Comparison of ENCODE assay signal across 10 mouse cellular contexts in the genomic region with DNA sequence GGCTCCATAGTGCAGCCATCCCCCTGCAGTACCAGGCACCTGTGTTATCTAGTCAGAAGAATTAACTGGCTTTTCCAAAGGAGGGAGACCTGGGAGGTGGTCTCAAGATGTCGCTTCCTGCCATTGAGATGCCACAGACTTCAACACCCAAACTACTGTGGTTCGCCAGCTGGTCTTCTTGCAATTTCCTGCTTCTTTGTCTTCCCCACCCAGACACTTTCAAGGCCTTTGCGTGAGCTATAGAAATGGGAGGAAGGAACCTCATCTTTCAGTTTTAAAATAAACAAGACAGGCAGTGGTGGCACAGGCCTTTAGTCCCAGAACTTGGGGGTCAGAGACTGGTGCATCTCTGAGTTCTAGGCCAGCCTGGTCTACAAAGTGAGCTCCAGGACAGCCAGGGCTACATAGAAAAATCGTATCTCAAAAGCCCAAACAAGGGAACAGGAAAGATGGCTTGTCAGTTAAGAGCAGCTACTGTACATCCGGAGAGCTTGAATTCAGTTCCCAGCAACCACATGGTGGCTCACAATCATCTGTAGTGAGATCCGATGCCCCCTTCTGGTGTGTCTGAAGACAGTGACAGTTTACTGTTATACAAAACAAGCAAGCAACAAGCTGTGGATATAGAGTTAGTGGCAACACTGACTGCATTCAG. TPM values are rescaled to one million over a fixed set of nuclear protein-coding genes. Genes with fewer than 3 reads are reported as not detected.
DNase-seq lines count a peak whose midpoint lies in the region; ATAC-seq and TF ChIP-seq lines count a peak whose summit lies in the region.
"Had no signal": no experiment of that assay in that cellular context is flagged by ENCODE, and none has a peak within 500 bp of the region (broad histone marks: within the 10 kb centered on the region; RNA-seq: fewer than 3 reads in every experiment).

No protein-coding gene starts in this region.

- WGBS in hindbrain, embryonic 10.5 days, result 84% methylated on average over 6 of the region's 6 CpGs
- 67% methylated on average over 6 of the region's 6 CpGs for WGBS in hindbrain, postnatal 0 days
- 75% methylated on average over 6 of the region's 6 CpGs for WGBS in intestine, postnatal 0 days

- no peak for DNase-seq in hindbrain, embryonic 10.5 days (ENCODE audit: low spot score)
- no peak for DNase-seq in hindbrain, postnatal 0 days (ENCODE audit: low spot score)
- no peak for DNase-seq in ES-E14 (ENCODE audit: low read depth, low spot score)
- DNase-seq in natural killer cell, adult 2 months (ENCODE audit: low spot score in 2 of 2), result peak; percentile 21 to 29
- DNase-seq in embryo, embryonic 9.5 days (ENCODE audit: extremely low spot score), result no peak
- DNase-seq in kidney, postnatal 25 days, result no peak

- peaks cover 62% of the 10 kb centered on the region for H3K36me3 ChIP-seq in hindbrain, embryonic 10.5 days
- peaks cover 22% of the 10 kb centered on the region for H3K36me3 ChIP-seq in hindbrain, postnatal 0 days (ENCODE audit: insufficient read depth, low read length)
- peaks cover 5% of the 10 kb centered on the region; the same call in 1 of the 2 replicates for H3K36me3 ChIP-seq in ES-E14 (ENCODE audit: control insufficient read depth, insufficient read depth, low read length, poor library complexity, severe bottlenecking)
- peaks cover 27% of the 10 kb centered on the region; the same call in 1 of the 2 replicates for H3K36me3 ChIP-seq in intestine, postnatal 0 days (ENCODE audit: control insufficient read depth, insufficient read depth)

- H3K4me3 ChIP-seq in hindbrain, embryonic 10.5 days, result peak overlapping the region; percentile 25; the same call in 1 of the 2 replicates
- no peak overlapping the region for H3K4me3 ChIP-seq in hindbrain, postnatal 0 days (ENCODE audit: low read length)
- H3K4me3 ChIP-seq in ES-E14 (ENCODE audit: insufficient read depth in 1 of 2, low read depth in 1 of 2, low read length in 2 of 2, poor library complexity in 1 of 2, severe bottlenecking in 1 of 2), result no peak overlapping the region; a peak in 1 of 4 replicates
- H3K4me3 ChIP-seq in intestine, postnatal 0 days (ENCODE audit: low read depth, low read length), result no peak overlapping the region

- no peak; the same call in 1 of the 2 replicates for TF ChIP-seq CTCF in hindbrain, postnatal 0 days (IDR thresholded peaks at IDR 0.05; ENCODE audit: low read depth)
- no peak for TF ChIP-seq CTCF in intestine, postnatal 0 days (IDR thresholded peaks at IDR 0.05; ENCODE audit: low read depth)

- peaks cover 76% of the 10 kb centered on the region for H3K4me1 ChIP-seq in hindbrain, embryonic 10.5 days (replicated peaks)
- peaks cover 16% of the 10 kb centered on the region; the same call in 1 of the 2 replicates for H3K4me1 ChIP-seq in hindbrain, postnatal 0 days (ENCODE audit: insufficient read depth, low read length)
- H3K4me1 ChIP-seq in ES-E14 (ENCODE audit: control insufficient read depth in 2 of 2, insufficient read depth in 2 of 2, low read length in 2 of 2, poor library complexity in 1 of 2), result peaks cover 6 to 33% of the 10 kb centered on the region in 2 experiments; a peak in 3 of 4 replicates
- 0 out of 2 replicates have a peak, but pooled peaks cover 4% of the 10 kb centered on the region for H3K4me1 ChIP-seq in intestine, postnatal 0 days (replicated peaks; ENCODE audit: control insufficient read depth, insufficient read depth, low read length)

- H3K27ac ChIP-seq in hindbrain, embryonic 10.5 days, result peak overlapping the region; percentile 94
- H3K27ac ChIP-seq in hindbrain, postnatal 0 days, result no peak overlapping the region
- H3K27ac ChIP-seq in ES-E14 (ENCODE audit: insufficient read depth, low read depth, low read length, poor library complexity, severe bottlenecking), result no peak overlapping the region; the same call in 1 of the 2 replicates
- no peak overlapping the region for H3K27ac ChIP-seq in intestine, postnatal 0 days (ENCODE audit: low read depth, low read length)

- no peaks in the 10 kb centered on the region for H3K27me3 ChIP-seq in hindbrain, embryonic 10.5 days (ENCODE audit: insufficient read depth, poor library complexity, severe bottlenecking)
- H3K27me3 ChIP-seq in hindbrain, postnatal 0 days (ENCODE audit: insufficient read depth, low read length), result no peaks in the 10 kb centered on the region
- H3K27me3 ChIP-seq in intestine, postnatal 0 days (replicated peaks; ENCODE audit: control insufficient read depth, insufficient read depth, low read length), result no peaks in the 10 kb centered on the region

- no peak overlapping the region for H3K9ac ChIP-seq in hindbrain, postnatal 0 days (replicated peaks; ENCODE audit: low read length)
- peak overlapping the region; percentile 50; the same call in 1 of the 2 replicates for H3K9ac ChIP-seq in ES-E14 (ENCODE audit: insufficient read depth, low read depth, low read length, poor library complexity, severe bottlenecking)
- no peak overlapping the region for H3K9ac ChIP-seq in intestine, postnatal 0 days (ENCODE audit: low read depth, low read length)

- H3K4me2 ChIP-seq in hindbrain, postnatal 0 days (ENCODE audit: low read depth, low read length), result no peak overlapping the region
- H3K4me2 ChIP-seq in intestine, postnatal 0 days (replicated peaks; ENCODE audit: low read depth), result no peak overlapping the region

- no peaks in the 10 kb centered on the region for H3K9me3 ChIP-seq in hindbrain, embryonic 10.5 days
- no peaks in the 10 kb centered on the region for H3K9me3 ChIP-seq in hindbrain, postnatal 0 days (ENCODE audit: low read length)
- H3K9me3 ChIP-seq in ES-E14 (ENCODE audit: control insufficient read depth, insufficient read depth, low read depth, low read length), result no peaks in the 10 kb centered on the region
- H3K9me3 ChIP-seq in intestine, postnatal 0 days (ENCODE audit: control insufficient read depth), result no peaks in the 10 kb centered on the region
- H3K9me3 ChIP-seq: G1E had no signal

- in situ Hi-C loops in ES-E14 (cut with MboI; ENCODE audit: low sequenced_read_pairs in 2 of 2, unreplicated experiment in 2 of 2), result no loop called here

- ATAC-seq in hindbrain, postnatal 0 days, result no peak
- 0 out of 2 replicates have a peak, but pooled peaks have one; percentile 8 for ATAC-seq in granulocyte monocyte progenitor cell, adult 5-6 weeks (replicated peaks; ENCODE audit: poor library complexity, severe bottlenecking)
- no peak for ATAC-seq in intestine, postnatal 0 days

TF ChIP-seq in ES-E14, 5 proteins besides CTCF, POLR2A, EP300 and RAD21 (continues in another document):
- TF ChIP-seq HCFC1 (IDR thresholded peaks at IDR 0.05; ENCODE audit: borderline replicate concordance, insufficient read depth, low read length), result no peak
- no peak for TF ChIP-seq ZNF384 (IDR thresholded peaks at IDR 0.05; ENCODE audit: low read depth, low read length)
- no peak for TF ChIP-seq MAFK (IDR thresholded peaks at IDR 0.05; ENCODE audit: insufficient read depth, low read depth, low read length)
- no peak for TF ChIP-seq ZC3H11A (IDR thresholded peaks at IDR 0.05; ENCODE audit: borderline replicate concordance, low read depth, low read length)

RNA-seq across cellular contexts. Expression of a gene that starts 4.8 kb away (rescaled TPM):
- 228 and 253 TPM in 2 replicates for polyA plus RNA-seq in hindbrain, embryonic 10.5 days (2016; fragmentation: Nextera tagmentation; extraction: Ambion mirVana)
- 138 and 204 TPM in 2 replicates for total RNA-seq in hindbrain, postnatal 0 days (2014; rRNA removed)
- polyA plus RNA-seq in hindbrain, postnatal 0 days (2015; fragmentation: Nextera tagmentation; extraction: Ambion mirVana), result 205 and 210 TPM in 2 replicates
- 79.5 and 89.3 TPM in 2 replicates for total RNA-seq in ES-E14 (2012; rRNA removed)
- total RNA-seq in granulocyte monocyte progenitor cell, adult 5-6 weeks (2014; fragmentation: Nextera tagmentation), result 73.3 and 77.9 TPM in 2 replicates
- 91.3 and 109 TPM in 2 replicates for total RNA-seq in granulocyte monocyte progenitor cell, adult 5-6 weeks (2017)
- 143 and 145 TPM in 2 replicates for polyA plus RNA-seq in intestine, postnatal 0 days (2015; fragmentation: Nextera tagmentation; extraction: Ambion mirVana)

RNA-seq across cellular contexts. Expression of a gene that starts 11.4 kb away (rescaled TPM):
- 878 and 961 TPM in 2 replicates for polyA plus RNA-seq in hindbrain, embryonic 10.5 days (2016; fragmentation: Nextera tagmentation; extraction: Ambion mirVana)
- 203 and 240 TPM in 2 replicates for total RNA-seq in hindbrain, postnatal 0 days (2014; rRNA removed)
- 1,097 and 1,122 TPM in 2 replicates for polyA plus RNA-seq in hindbrain, postnatal 0 days (2015; fragmentation: Nextera tagmentation; extraction: Ambion mirVana)
- total RNA-seq in ES-E14 (2012; rRNA removed), result 275 and 342 TPM in 2 replicates
- total RNA-seq in granulocyte monocyte progenitor cell, adult 5-6 weeks (2014; fragmentation: Nextera tagmentation), result 783 and 971 TPM in 2 replicates
- 804 and 885 TPM in 2 replicates for total RNA-seq in granulocyte monocyte progenitor cell, adult 5-6 weeks (2017)
- 1,235 and 1,272 TPM in 2 replicates for polyA plus RNA-seq in intestine, postnatal 0 days (2015; fragmentation: Nextera tagmentation; extraction: Ambion mirVana)

RNA-seq across cellular contexts. Expression of a gene that starts 11.5 kb away (rescaled TPM):
- polyA plus RNA-seq in hindbrain, embryonic 10.5 days (2016; fragmentation: Nextera tagmentation; extraction: Ambion mirVana), result 15.0 and 20.1 TPM in 2 replicates
- total RNA-seq in hindbrain, postnatal 0 days (2014; rRNA removed), result 19.0 and 21.0 TPM in 2 replicates
- 22.1 and 24.5 TPM in 2 replicates for polyA plus RNA-seq in hindbrain, postnatal 0 days (2015; fragmentation: Nextera tagmentation; extraction: Ambion mirVana)
- 14.0 and 19.5 TPM in 2 replicates for total RNA-seq in ES-E14 (2012; rRNA removed)
- 16.4 and 19.4 TPM in 2 replicates for total RNA-seq in granulocyte monocyte progenitor cell, adult 5-6 weeks (2014; fragmentation: Nextera tagmentation)
- 9.5 and 9.6 TPM in 2 replicates for total RNA-seq in granulocyte monocyte progenitor cell, adult 5-6 weeks (2017)
- 17.5 and 18.6 TPM in 2 replicates for polyA plus RNA-seq in intestine, postnatal 0 days (2015; fragmentation: Nextera tagmentation; extraction: Ambion mirVana)

RNA-seq across cellular contexts. Expression of a gene that starts 26.7 kb away (rescaled TPM):
- 16.1 and 21.4 TPM in 2 replicates for polyA plus RNA-seq in hindbrain, embryonic 10.5 days (2016; fragmentation: Nextera tagmentation; extraction: Ambion mirVana)
- total RNA-seq in hindbrain, postnatal 0 days (2014; rRNA removed), result 70.8 and 72.3 TPM in 2 replicates
- 17.7 and 18.8 TPM in 2 replicates for polyA plus RNA-seq in hindbrain, postnatal 0 days (2015; fragmentation: Nextera tagmentation; extraction: Ambion mirVana)
- total RNA-seq in ES-E14 (2012; rRNA removed), result 8.5 and 10.4 TPM in 2 replicates
- total RNA-seq in granulocyte monocyte progenitor cell, adult 5-6 weeks (2014; fragmentation: Nextera tagmentation), result 0.68 TPM in 1 of 2 replicates, not detected in the other
- 0.67 TPM in 1 of 2 replicates, not detected in the other for total RNA-seq in granulocyte monocyte progenitor cell, adult 5-6 weeks (2017)
- polyA plus RNA-seq in intestine, postnatal 0 days (2015; fragmentation: Nextera tagmentation; extraction: Ambion mirVana), result 3.5 and 3.9 TPM in 2 replicates
- polyA plus RNA-seq: G1E had no signal

RNA-seq across cellular contexts. Expression of a gene that starts 32.0 kb away (rescaled TPM):
- 0.08 and 0.16 TPM in 2 replicates for polyA plus RNA-seq in hindbrain, embryonic 10.5 days (2016; fragmentation: Nextera tagmentation; extraction: Ambion mirVana)
- not detected in 2 replicates for total RNA-seq in hindbrain, postnatal 0 days (2014; rRNA removed)
- polyA plus RNA-seq in hindbrain, postnatal 0 days (2015; fragmentation: Nextera tagmentation; extraction: Ambion mirVana), result 0.11 TPM in 1 of 2 replicates, not detected in the other
- total RNA-seq in ES-E14 (2012; rRNA removed), result 0.31 and 0.58 TPM in 2 replicates
- not detected in 2 replicates for total RNA-seq in granulocyte monocyte progenitor cell, adult 5-6 weeks (2014; fragmentation: Nextera tagmentation)
- total RNA-seq in granulocyte monocyte progenitor cell, adult 5-6 weeks (2017), result not detected in 2 replicates
- 0.64 and 1.1 TPM in 2 replicates for polyA plus RNA-seq in intestine, postnatal 0 days (2015; fragmentation: Nextera tagmentation; extraction: Ambion mirVana)
- total RNA-seq: G1E had no signal
- polyA plus RNA-seq: G1E; stomach, embryonic 14.5 days had no signal

Comparison
In these comparisons a context has a peak if more than half of its experiments do, and no peak if none do; other contexts are left out.
1. DNase-seq: peak in natural killer cell, adult 2 months (2 of 2); none in hindbrain, embryonic 10.5 days (single experiment), hindbrain, postnatal 0 days (single experiment), ES-E14 (single experiment), embryo, embryonic 9.5 days (single experiment) and kidney, postnatal 25 days (0 of 2).